Mouse (Mus musculus): Measurements from ENCODE around the gene Wdr59. TPM values are rescaled to one million over a fixed set of nuclear protein-coding genes. Genes with fewer than 3 reads are reported as not detected.

Wdr59 gene
- polyA plus RNA-seq, 1 experiment: 9.0 TPM

- Histone ChIP-seq H3K4me3 (ENCODE audit: control insufficient read depth, insufficient read depth, low read length) (no peak overlapping the region), H3K27ac (ENCODE audit: control insufficient read depth, insufficient read depth, low read length) (no peak overlapping the region), H3K36me3 (ENCODE audit: control insufficient read depth, insufficient read depth, low read length) (no peaks in the 10 kb centered on the region), H3K27me3 (ENCODE audit: control insufficient read depth, insufficient read depth, low read length) (no peaks in the 10 kb centered on the region), H3K4me1 (replicated peaks; ENCODE audit: control insufficient read depth, insufficient read depth, low read length) (no peaks in the 10 kb centered on the region; the same call in 1 of the 2 replicates)
- no peak for DNase-seq
- 97% methylated on average over 7 of the region's 7 CpGs for WGBS
- TF ChIP-seq CTCF (IDR thresholded peaks at IDR 0.05; ENCODE audit: borderline replicate concordance, control insufficient read depth, extremely low read depth, insufficient read depth, low read length, poor library complexity): no peak
- no peak for TF ChIP-seq POLR2A (IDR thresholded peaks at IDR 0.05; ENCODE audit: control insufficient read depth, extremely low read depth, insufficient read depth, low read length, poor library complexity)
Observed at GRCm38 (mm10) chr8:111516451-111517035, 5.3 kb downstream of the Wdr59 start.

- Histone ChIP-seq H3K27ac (ENCODE audit: control insufficient read depth, insufficient read depth, low read length) (no peak overlapping the region), H3K36me3 (ENCODE audit: control insufficient read depth, insufficient read depth, low read length) (no peaks in the 10 kb centered on the region), H3K27me3 (ENCODE audit: control insufficient read depth, insufficient read depth, low read length) (no peaks in the 10 kb centered on the region), H3K4me3 (ENCODE audit: control insufficient read depth, insufficient read depth, low read length) (no peak overlapping the region), H3K4me1 (replicated peaks; ENCODE audit: control insufficient read depth, insufficient read depth, low read length) (no peaks in the 10 kb centered on the region; the same call in 1 of the 2 replicates)
- TF ChIP-seq CTCF (IDR thresholded peaks at IDR 0.05; ENCODE audit: borderline replicate concordance, control insufficient read depth, extremely low read depth, insufficient read depth, low read length, poor library complexity) (no peak), POLR2A (IDR thresholded peaks at IDR 0.05; ENCODE audit: control insufficient read depth, extremely low read depth, insufficient read depth, low read length, poor library complexity) (no peak)
- no peak for DNase-seq
- WGBS: 97% methylated on average over 8 of the region's 8 CpGs
Observed at GRCm38 (mm10) chr8:111513446-111513845, 8.4 kb downstream of the Wdr59 start.

DNA sequence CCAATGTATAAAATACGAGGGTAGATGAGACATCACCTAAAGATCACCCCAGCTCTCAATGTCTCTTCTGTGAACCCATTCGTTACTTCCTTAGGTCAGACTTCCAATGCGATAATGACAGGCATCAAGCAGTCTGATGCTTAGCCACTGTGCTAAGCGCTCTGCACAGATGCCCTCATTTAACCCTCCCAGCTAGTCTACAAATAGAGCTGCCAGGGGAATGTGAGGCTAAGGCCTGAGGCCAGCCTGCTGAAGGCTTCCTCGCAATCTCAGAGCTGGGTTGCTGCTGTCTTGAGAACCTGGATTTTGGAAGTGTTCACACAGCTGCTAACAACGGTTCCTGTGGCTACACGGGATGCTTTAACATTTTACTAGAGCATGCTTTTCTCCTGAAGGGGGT lies 9.0 kb downstream of the Wdr59 start:
- no peak overlapping the region for H3K4me3 ChIP-seq (ENCODE audit: control insufficient read depth, insufficient read depth, low read length)
- DNase-seq: no peak

DNA sequence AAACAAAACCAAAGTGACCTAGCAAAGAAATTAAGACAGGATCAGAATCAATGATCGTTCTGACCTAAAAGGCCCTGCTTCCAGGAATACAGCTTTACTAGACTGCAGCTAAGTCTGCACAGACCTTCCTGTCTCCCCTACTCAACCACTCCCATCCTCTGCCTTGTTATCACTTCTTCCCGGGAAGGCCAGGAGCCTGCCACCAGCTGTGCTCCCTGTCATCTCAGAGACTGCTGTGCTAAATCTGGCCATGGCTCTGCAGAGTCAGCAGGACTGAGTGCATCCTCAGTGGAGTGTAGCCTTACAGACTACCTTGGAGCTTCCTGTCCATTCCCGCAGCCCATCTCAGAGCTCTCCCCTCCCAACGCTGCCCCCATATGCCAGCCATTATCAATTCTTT lies 11.5 kb downstream of the Wdr59 start:
- H3K27ac ChIP-seq (ENCODE audit: control insufficient read depth, insufficient read depth, low read length): no peak overlapping the region
- peaks cover 3% of the 10 kb centered on the region; the same call in 1 of the 2 replicates for H3K4me1 ChIP-seq (replicated peaks; ENCODE audit: control insufficient read depth, insufficient read depth, low read length)
- no peak overlapping the region for H3K4me3 ChIP-seq (ENCODE audit: control insufficient read depth, insufficient read depth, low read length)
- WGBS: 88% methylated on average over 4 of the region's 4 CpGs
- no peak for TF ChIP-seq CTCF (IDR thresholded peaks at IDR 0.05; ENCODE audit: borderline replicate concordance, control insufficient read depth, extremely low read depth, insufficient read depth, low read length, poor library complexity)
- no peak for TF ChIP-seq POLR2A (IDR thresholded peaks at IDR 0.05; ENCODE audit: control insufficient read depth, extremely low read depth, insufficient read depth, low read length, poor library complexity)
- no peak for DNase-seq
- H3K27me3 ChIP-seq (ENCODE audit: control insufficient read depth, insufficient read depth, low read length): no peaks in the 10 kb centered on the region
- no peaks in the 10 kb centered on the region for H3K36me3 ChIP-seq (ENCODE audit: control insufficient read depth, insufficient read depth, low read length)

More for the DNA sequence above, 9.0 kb downstream of the Wdr59 start:
- Histone ChIP-seq H3K27ac (ENCODE audit: control insufficient read depth, insufficient read depth, low read length) (no peak overlapping the region), H3K4me1 (replicated peaks; ENCODE audit: control insufficient read depth, insufficient read depth, low read length) (no peaks in the 10 kb centered on the region; the same call in 1 of the 2 replicates), H3K27me3 (ENCODE audit: control insufficient read depth, insufficient read depth, low read length) (no peaks in the 10 kb centered on the region), H3K36me3 (ENCODE audit: control insufficient read depth, insufficient read depth, low read length) (no peaks in the 10 kb centered on the region)
- TF ChIP-seq POLR2A (IDR thresholded peaks at IDR 0.05; ENCODE audit: control insufficient read depth, extremely low read depth, insufficient read depth, low read length, poor library complexity): no peak
- TF ChIP-seq CTCF (IDR thresholded peaks at IDR 0.05; ENCODE audit: borderline replicate concordance, control insufficient read depth, extremely low read depth, insufficient read depth, low read length, poor library complexity): no peak
- WGBS: 96% methylated on average over 7 of the region's 7 CpGs

- no peaks in the 10 kb centered on the region for H3K36me3 ChIP-seq (ENCODE audit: control insufficient read depth, insufficient read depth, low read length)
- H3K4me3 ChIP-seq (ENCODE audit: control insufficient read depth, insufficient read depth, low read length): no peak overlapping the region
- 88% methylated on average over 11 of the region's 11 CpGs for WGBS
- H3K27ac ChIP-seq (ENCODE audit: control insufficient read depth, insufficient read depth, low read length): no peak overlapping the region
- no peak for TF ChIP-seq POLR2A (IDR thresholded peaks at IDR 0.05; ENCODE audit: control insufficient read depth, extremely low read depth, insufficient read depth, low read length, poor library complexity)
- no peak for TF ChIP-seq CTCF (IDR thresholded peaks at IDR 0.05; ENCODE audit: borderline replicate concordance, control insufficient read depth, extremely low read depth, insufficient read depth, low read length, poor library complexity)
- no peak for DNase-seq
- peaks cover 3% of the 10 kb centered on the region; the same call in 1 of the 2 replicates for H3K4me1 ChIP-seq (replicated peaks; ENCODE audit: control insufficient read depth, insufficient read depth, low read length)
- H3K27me3 ChIP-seq (ENCODE audit: control insufficient read depth, insufficient read depth, low read length): no peaks in the 10 kb centered on the region
Observed at GRCm38 (mm10) chr8:111509278-111509677, 12.6 kb downstream of the Wdr59 start.

GRCm38 (mm10) chr8:111508566-111508965 lies 13.3 kb downstream of the Wdr59 start:
- no peaks in the 10 kb centered on the region for H3K27me3 ChIP-seq (ENCODE audit: control insufficient read depth, insufficient read depth, low read length)
- WGBS: 83% methylated on average over 2 of the region's 2 CpGs
- no peak overlapping the region for H3K27ac ChIP-seq (ENCODE audit: control insufficient read depth, insufficient read depth, low read length)
- DNase-seq: no peak
- H3K4me1 ChIP-seq (replicated peaks; ENCODE audit: control insufficient read depth, insufficient read depth, low read length): peaks cover 3% of the 10 kb centered on the region; the same call in 1 of the 2 replicates
- H3K4me3 ChIP-seq (ENCODE audit: control insufficient read depth, insufficient read depth, low read length): no peak overlapping the region
- H3K36me3 ChIP-seq (ENCODE audit: control insufficient read depth, insufficient read depth, low read length): no peaks in the 10 kb centered on the region
- TF ChIP-seq CTCF (IDR thresholded peaks at IDR 0.05; ENCODE audit: borderline replicate concordance, control insufficient read depth, extremely low read depth, insufficient read depth, low read length, poor library complexity): no peak
- no peak for TF ChIP-seq POLR2A (IDR thresholded peaks at IDR 0.05; ENCODE audit: control insufficient read depth, extremely low read depth, insufficient read depth, low read length, poor library complexity)
